Mouse (Mus musculus): ENCODE results near the gene Art2b. TPM values are rescaled to one million over a fixed set of nuclear protein-coding genes. Genes with fewer than 3 reads are reported as not detected.
"Not testable (repeated sequence)": the region's sequence is repeated elsewhere in the genome, so short reads cannot be mapped to it uniquely, and the experiment has no call there.

Art2b gene
- total RNA-seq, 2 experiments from 2014 or later, result not detected

DNA sequence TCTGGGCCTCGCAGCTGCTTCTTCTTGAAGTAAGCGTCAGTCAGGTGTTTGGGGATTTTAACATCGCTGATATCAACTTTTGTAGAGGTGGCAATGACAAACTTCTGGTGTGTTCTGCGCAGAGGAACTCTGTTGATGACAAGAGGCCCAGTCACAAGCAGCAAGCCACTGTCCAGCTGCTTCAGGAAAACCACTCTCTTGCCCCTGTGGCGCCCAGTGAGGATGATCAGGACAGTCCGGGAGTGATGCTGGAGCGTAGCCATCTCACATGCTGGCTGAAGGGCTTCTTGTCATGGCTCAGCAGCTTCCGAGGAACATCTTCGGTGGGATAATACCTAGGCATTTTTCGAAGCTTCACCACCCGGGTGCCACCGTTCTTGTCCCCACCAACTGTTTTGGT lies 11.8 kb downstream of the Art2b start:
- not testable (repeated sequence) for DNase-seq (ENCODE audit: extremely low spot score in 1 of 2, low spot score in 1 of 2)

DNA sequence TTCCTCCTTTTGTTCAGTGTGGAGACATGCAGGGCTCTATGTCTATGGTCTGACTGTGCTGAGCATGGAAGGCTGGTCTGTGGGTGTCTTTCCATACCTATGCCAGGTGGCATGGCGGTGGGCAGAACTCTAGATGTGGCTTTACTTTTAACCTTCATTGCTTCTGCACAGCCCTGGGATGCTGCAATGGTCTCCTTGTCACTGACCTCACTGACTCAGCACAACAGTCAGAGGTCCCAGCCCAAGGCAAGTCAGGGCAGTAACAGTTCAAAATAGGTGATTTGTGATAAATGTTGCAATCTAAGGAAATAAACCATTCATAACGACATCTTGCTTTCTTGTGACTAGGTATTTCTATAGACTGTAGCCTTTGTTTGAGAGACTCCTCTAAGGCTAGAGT lies 21.3 kb downstream of the Art2b start:
- no peak for DNase-seq (ENCODE audit: extremely low spot score in 1 of 2, low spot score in 1 of 2)

DNA sequence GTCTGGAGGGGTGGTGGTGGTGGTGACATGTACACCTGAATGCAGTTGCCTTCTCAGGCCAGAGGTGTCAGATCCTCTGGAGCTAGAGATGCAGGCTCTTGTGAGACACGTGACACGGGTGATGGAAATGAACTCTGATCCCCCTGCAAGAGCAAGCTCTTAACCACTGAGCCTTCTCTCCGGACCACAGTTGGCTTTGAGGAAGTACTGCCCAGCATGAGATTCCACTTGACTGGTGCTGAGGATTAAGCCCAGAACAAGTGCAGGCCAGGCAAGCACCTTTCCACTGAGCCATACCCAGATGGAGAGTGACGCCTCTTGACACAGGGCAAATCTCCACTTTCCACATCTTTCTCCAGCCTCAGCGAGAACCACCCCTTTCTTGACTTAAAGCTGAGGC lies 26.0 kb downstream of the Art2b start:
- DNase-seq (ENCODE audit: extremely low spot score in 1 of 2, low spot score in 1 of 2), result not testable (repeated sequence)

DNA sequence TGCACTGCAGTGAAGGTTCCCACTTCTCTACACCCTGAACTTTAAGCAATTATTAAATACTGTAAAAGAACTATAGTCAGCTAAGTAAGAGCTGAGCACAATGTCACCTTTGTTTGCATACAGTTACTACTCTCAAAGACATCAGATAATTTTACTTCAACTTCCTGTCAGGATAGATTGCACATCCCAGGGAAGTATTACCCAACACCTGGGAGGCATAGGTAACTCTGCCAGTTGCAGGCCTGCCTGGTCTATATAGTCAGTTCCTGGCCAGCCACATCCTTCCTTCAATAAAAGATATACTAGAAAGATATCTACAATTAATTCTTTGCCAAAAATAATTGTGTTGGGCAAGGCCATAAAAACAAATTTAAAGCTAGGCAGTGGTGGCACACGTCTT lies 28.0 kb downstream of the Art2b start:
- DNase-seq (ENCODE audit: extremely low spot score in 1 of 2, low spot score in 1 of 2), result no peak

DNA sequence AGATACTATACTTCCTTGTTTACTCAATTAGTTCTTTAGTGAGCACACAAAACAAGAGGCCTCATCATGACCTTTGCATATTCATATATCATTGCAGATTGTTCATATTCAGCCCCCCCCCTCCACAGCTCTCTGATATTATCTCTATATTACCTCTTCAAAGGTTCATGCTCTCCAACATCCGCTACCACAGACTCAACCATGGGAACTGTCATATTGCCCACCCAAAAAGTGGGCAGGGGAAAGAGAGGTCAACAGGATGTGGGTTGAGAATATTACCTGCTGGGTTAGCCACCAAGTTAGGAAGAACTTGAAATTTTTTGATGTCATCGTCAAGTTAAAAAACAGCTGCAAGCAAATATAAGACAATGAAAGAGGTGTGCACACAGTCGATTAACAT lies 29.9 kb downstream of the Art2b start:
- DNase-seq (ENCODE audit: extremely low spot score in 1 of 2, low spot score in 1 of 2), result not testable (repeated sequence)

DNA sequence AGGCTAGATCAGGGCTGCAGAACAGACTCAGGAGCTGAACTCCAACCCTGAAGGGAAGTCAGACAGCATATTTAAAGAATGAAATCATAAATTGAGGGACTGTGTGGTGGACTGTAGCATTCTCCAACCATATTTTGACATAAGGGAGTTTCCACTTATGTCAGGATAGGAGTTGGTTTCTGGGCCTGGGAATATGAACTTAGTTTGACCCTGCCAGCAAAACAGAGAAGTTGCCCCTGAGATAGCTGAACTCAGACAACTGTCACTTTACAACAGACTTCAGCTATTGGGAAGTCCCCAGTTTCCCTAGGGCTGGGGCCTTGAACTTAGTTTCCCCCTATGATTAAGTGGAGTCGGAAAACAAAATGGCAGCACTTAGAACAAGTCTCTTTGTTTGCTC lies 33.9 kb downstream of the Art2b start:
- DNase-seq (ENCODE audit: extremely low spot score in 1 of 2, low spot score in 1 of 2), result no peak

DNA sequence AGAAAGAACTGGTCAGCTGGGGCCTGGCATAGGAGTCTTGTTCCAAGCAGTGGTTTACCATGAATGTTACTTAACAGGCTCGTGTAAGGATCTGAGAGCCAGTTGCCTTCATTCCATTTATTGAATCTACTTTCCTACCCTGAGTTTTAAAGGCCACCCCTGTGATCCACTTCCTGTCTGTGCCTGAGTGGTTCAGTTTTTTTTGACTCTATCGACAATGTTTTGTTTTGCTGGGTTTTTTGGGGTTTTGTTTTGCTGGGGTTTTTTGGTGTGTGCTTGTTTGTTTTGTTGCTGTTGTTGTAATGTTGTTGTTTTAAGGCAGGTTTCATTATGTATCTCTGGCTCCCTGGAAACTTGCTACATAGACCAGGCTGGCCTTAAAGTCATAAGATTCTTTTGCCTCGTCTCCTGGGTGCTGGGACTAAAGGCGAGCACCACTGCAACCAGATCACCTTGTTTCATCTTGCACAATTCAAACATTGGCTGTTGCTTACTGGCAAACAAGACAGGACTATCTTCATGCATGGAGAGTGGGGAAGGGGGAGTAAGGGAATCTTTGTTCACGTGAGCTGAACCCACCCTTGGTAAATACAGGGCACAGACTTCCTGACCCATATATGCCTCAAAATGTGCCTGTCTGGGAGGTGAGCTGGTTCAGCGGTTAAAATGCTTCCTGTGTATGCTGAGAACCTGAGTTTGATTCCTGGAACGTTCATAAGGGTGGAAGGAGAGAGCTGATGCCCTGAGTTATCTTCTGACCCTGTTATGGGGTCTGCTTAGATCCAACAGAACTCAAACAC lies 34.5 kb downstream of the Art2b start:
- no peak for DNase-seq (ENCODE audit: extremely low spot score in 1 of 2, low spot score in 1 of 2)

DNA sequence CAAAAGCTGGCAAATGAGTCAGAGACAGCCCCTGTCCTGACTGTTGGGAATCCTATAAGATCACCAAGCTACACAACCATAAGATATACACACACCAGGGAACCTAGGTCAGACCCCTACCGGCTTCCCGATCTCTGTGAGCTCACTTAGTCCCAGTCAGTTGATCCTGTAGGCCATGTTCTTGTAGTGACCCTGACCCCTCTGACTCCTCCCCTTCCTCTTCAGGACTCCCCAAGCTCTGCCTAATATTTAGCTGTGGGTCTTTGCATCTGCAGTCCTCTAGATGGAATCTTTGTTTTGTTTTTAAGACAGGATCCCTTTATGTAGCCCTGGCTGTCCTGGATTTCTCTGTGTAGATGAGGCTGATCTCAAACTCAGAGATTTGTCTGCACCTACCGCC lies 36.1 kb downstream of the Art2b start:
- DNase-seq (ENCODE audit: extremely low spot score in 1 of 2, low spot score in 1 of 2), result no peak

DNA sequence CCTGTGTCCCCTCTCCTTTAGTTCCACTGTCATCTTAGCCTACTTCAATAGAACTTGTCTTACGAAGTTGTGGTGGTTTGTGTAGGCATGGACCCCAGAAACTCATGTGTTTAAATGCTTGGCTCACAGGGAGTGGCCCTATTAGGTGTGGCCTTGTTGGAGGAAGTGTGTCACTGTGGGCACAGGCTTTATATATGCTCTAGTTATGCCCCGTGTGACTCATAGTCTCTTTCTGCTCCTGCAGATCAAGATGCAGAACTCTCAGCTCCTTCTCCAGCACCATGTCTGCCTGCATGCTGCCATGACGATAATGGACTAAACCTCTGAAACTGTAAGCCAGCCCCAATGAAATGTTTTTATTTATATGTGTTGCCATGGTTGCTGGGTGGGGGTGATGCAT lies 37.7 kb downstream of the Art2b start:
- DNase-seq (ENCODE audit: extremely low spot score in 1 of 2, low spot score in 1 of 2), result no peak

DNA sequence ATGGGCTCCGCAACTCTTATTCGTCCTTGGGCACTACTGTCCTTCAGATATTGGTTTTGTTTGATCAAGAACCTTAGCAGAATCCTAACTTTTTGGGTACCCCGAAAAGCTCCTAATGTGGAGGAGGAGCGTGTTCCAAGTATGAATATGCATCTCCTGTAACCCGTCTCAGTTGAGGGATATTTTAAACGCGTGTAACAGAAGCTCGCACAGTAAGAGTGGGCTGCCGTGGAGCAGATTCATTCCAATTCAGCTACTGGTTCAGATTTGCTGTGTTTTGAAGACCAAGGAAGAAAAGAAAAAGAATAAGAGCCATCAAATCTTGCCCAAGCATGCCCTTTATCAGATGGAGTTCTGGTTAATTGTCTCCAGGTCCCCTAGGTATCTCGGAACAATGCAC lies 43.7 kb downstream of the Art2b start:
- DNase-seq (ENCODE audit: extremely low spot score in 1 of 2, low spot score in 1 of 2), result no peak

DNA sequence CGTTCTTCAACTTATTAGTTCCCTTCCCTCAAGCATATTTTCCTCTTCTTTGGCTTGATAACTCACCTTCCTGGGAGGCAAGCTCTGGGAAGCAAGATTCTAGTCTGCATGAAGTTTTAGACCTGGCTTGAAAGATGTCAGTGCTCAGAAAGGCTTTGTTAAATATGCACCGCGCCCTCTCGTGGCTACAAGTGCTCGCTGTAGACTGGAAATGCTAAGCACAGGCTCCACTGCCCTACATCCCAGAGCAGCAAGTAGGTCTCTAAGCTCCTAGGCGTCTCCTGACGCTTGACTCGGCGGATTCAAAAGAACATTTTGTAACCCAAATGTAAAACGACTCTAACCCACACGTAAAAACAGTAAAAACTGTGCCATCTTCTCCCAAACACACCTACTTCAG lies 44.3 kb downstream of the Art2b start:
- peak; percentile 41 to 79 for DNase-seq (ENCODE audit: extremely low spot score in 1 of 2, low spot score in 1 of 2)

DNA sequence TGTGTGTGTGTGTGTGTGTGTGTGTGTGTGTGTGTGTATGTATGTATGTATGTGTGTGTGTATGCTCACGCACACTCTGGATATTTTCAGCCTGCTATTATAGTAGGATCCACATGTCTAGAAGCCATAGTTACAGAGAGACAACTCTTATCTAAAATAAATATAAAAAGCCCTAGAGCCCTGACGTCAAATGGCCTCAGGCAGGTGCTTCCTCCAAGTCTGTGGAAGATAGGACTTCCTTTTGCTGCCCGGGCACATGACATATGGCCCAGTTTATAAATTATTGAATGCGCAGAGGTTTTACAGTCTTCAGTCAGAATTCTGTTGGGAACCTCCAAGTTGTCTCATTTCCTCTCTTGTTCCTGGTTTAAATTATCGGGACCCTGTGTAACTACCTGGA lies 44.7 kb downstream of the Art2b start:
- DNase-seq (ENCODE audit: extremely low spot score in 1 of 2, low spot score in 1 of 2), result no peak

DNA sequence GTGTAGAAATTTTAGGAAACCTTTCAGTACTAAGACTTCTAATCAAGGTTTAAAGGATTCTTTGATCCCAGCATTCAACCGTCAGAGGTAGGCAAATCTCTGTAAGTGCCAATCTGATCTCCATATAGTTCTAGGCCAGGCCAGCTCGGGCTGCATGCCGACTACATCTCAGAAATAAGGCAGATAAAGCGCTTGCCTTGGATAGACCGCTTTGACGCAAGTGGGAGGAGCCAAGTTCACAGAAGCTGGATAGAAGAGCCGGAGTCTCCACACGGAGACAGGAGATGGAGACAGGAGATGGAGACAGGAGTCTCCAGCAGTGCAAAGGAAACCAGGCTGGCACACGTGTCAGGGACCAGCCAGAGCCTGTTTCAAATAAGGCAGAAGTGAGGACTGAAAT lies 45.6 kb downstream of the Art2b start:
- DNase-seq (ENCODE audit: extremely low spot score in 1 of 2, low spot score in 1 of 2), result no peak

DNA sequence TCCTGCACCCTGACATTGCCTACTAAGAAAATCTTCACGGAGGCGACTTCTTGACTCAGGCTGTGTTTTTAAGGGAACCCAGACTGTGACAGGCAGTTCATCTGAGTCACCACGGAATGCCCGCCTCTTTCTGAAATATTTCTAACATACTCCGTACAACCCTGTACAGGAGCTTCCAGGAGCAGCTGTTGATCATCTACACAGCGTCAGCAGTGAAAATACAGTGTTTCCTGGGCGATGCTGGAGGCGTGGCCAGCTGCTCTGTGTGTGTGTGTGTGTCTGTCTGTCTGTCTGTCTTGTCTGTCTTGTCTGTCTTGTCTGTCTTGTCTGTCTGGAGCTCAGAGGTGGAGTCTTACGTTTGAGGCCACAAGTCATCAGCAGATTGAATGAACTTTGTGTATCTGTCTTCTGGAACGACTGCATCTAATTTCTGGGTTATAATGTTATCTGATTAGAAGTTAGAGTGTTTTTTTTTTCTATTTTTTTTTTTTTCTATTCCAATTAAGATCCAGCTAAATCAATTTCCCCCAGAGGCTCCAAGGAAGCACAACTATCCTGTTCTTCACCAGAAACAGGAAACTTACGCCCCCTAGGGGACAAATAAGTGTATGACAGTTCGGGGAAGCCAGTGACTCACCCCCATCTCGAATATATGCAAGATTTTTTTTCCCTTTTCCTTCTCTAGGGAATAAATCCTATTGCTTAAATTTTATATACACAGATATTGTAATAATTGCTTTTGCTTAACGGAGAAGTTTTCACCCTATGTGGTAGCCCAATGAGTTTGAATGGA lies 47.1 kb downstream of the Art2b start:
- peak in 1 of 2 experiments; percentile 45 for DNase-seq (ENCODE audit: extremely low spot score in 1 of 2, low spot score in 1 of 2)

DNA sequence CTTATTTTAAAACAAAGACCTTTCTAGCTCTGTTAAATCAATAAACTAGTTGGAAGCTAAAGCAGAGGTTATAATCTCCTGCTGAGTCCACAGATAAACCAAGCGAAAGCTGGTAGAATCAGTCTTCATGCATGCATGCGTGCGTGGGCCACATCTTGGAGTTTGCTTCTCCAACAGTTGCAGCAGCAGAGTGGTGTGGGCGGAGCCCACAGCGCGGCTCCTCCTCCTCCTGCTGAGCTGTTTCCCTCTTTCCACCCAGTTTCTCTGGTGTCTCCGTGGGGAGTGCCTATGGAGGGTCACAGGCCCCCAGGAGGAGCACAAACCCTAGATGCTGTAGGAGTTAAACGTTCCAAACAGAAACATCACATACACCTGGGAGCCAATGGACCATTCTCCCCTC lies 47.9 kb downstream of the Art2b start:
- peak in 1 of 2 experiments; percentile 21 for DNase-seq (ENCODE audit: extremely low spot score in 1 of 2, low spot score in 1 of 2)

DNA sequence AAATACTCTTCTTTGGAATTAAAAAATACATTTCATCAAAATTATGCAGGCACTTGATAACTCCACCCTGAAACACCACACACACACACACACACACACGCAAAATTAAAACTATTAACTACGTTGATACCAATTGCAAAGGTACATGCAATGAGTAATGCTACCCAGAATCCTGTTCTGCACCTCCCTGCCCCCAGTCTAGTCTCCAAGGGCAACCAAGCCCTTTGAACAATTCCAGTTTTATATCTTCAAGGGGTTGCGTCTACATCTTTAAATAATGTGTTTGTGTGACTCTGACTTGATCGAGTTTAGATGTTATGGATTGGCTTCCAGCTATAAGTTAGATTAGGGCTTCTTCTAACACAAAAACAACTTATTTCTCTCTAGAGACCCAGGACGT lies 49.9 kb downstream of the Art2b start:
- no peak for DNase-seq (ENCODE audit: extremely low spot score in 1 of 2, low spot score in 1 of 2)

DNA sequence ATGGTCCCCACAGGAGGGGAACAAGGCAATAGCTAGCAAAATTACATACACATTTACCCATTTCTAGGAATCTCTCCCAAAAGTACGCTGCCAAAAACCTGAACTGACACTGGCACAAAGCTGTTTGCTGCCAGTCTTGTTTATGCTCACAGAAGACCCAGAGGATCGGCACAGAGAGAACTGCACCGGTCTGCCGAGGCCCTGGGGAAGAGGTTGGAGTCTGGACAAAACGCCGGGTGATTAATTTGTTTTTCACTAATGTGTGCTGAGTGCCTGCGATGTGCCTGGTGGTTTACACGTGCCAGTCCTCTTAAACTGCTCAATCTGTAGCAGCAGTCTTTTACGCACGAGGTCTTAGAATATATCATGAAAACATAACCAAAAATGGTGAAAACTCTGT lies 50.3 kb downstream of the Art2b start:
- no peak for DNase-seq (ENCODE audit: extremely low spot score in 1 of 2, low spot score in 1 of 2)

DNA sequence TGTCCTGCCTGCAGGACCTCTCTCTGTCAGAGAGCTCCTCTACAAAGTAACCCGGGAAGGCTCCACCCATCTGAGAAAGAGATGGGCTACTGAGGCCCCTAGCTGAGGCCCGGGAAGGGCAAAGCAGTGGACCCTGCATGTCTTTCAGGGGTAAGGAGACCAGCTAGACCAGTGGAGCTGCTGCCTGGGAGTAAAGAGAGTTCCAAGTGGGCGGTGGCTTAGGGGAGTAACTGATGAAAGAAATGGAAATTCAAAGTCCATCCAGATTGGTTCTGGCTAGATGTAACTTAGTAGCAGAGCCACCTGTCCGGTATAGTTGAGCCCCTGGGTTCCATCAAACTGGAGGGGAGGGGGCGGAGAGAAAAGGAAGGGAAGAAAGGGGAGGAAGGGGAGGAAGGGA lies 51.0 kb downstream of the Art2b start:
- no peak for DNase-seq (ENCODE audit: extremely low spot score in 1 of 2, low spot score in 1 of 2)
